Mouse (Mus musculus): ENCODE measurements around the gene Olfr175-ps1. TPM values are rescaled to one million over a fixed set of nuclear protein-coding genes. Genes with fewer than 3 reads are reported as not detected.

Gene Olfr175-ps1
- not detected in 2 replicates for polyA plus RNA-seq (2015; fragmentation: Nextera tagmentation; extraction: Ambion mirVana)

DNA sequence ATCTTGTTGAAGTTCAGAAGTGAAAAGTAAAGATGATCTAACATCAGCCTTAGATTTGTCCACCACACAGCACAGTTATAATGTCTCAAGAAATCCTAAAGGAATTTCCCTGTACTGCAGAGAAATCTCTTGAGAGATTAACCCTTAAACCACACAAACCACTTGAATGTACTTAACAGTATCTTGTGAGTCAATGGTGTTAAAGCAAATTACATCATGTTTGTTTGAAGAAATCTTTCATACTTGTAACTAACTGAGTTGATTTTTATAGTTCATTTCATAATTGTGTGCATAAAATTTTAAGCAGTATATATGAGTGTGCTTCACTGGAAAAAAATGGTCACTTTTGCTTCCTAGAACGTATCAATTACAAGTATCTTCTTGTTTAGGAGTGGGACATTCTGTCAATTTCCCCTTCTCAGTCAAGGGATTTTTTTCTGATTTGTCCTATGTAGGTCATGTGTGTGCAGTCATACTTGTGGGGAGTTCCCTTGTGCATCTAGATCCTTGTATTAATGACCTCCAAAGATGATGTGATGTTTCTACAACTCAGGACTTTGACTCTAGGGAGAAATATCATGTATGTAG, at the start of gene Olfr175-ps1:
Gene Olfr175-ps1 (minus strand): TSS at position 51 of the 588 bp plus-strand sequence.
- Histone ChIP-seq H3K9ac (no peak within 1 kb of the TSS), H3K36me3 (replicated peaks) (no peaks in the 10 kb centered on the region), H3K27ac (no peak within 1 kb of the TSS), H3K4me1 (no peaks in the 10 kb centered on the region), H3K4me3 (no peak within 1 kb of the TSS), H3K4me2 (no peak within 1 kb of the TSS), H3K27me3 (replicated peaks) (no peaks in the 10 kb centered on the region), H3K9me3 (no peaks in the 10 kb centered on the region)
- no peak for ATAC-seq (replicated peaks)
- WGBS, result 91% methylated on average over 1 of the region's 1 CpGs

DNA sequence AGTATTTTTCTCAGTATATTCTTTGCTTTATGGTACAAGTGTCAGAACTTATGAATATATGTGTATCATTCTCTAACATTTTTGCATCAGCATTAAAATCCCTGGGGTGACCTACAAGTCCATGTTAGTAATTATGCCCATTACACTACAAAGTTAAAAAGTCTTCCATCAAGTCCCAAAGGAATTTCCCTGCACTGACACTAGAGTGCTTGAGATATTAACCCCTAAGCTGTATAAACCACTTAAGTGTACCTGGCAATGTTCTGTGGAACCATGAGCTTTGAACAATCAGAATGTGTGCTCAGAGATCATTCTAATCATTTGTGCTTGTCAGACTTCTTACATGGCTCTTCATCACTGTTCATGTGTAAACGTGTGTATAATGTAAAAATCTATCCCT, 48.1 kb upstream of the Olfr175-ps1 start, which contains the start of gene Olfr177:
Gene Olfr177 (minus strand): TSS at position 101 of the 400 bp plus-strand sequence.
- H3K36me3 ChIP-seq (replicated peaks), result no peaks in the 10 kb centered on the region
- no peak for ATAC-seq (replicated peaks)
- H3K4me3 ChIP-seq, result no peak within 1 kb of the TSS
- no peaks in the 10 kb centered on the region for H3K9me3 ChIP-seq
- H3K4me1 ChIP-seq, result no peaks in the 10 kb centered on the region
- WGBS, result 58% methylated on average over 1 of the region's 1 CpGs
- no peak within 1 kb of the TSS for H3K27ac ChIP-seq
- H3K4me2 ChIP-seq, result no peak within 1 kb of the TSS
- no peaks in the 10 kb centered on the region for H3K27me3 ChIP-seq (replicated peaks)
- H3K9ac ChIP-seq, result no peak within 1 kb of the TSS

GRCm38 (mm10) chr16:58861479-58861878, 34.9 kb upstream of the Olfr175-ps1 start:
- Histone ChIP-seq H3K4me3 (no peak overlapping the region), H3K4me1 (no peaks in the 10 kb centered on the region), H3K9ac (no peak overlapping the region), H3K4me2 (no peak overlapping the region), H3K9me3 (no peaks in the 10 kb centered on the region), H3K27ac (no peak overlapping the region), H3K36me3 (replicated peaks) (no peaks in the 10 kb centered on the region), H3K27me3 (replicated peaks) (no peaks in the 10 kb centered on the region)
- ATAC-seq (replicated peaks), result no peak
- WGBS, result 77% methylated on average over 1 of the region's 1 CpGs

DNA sequence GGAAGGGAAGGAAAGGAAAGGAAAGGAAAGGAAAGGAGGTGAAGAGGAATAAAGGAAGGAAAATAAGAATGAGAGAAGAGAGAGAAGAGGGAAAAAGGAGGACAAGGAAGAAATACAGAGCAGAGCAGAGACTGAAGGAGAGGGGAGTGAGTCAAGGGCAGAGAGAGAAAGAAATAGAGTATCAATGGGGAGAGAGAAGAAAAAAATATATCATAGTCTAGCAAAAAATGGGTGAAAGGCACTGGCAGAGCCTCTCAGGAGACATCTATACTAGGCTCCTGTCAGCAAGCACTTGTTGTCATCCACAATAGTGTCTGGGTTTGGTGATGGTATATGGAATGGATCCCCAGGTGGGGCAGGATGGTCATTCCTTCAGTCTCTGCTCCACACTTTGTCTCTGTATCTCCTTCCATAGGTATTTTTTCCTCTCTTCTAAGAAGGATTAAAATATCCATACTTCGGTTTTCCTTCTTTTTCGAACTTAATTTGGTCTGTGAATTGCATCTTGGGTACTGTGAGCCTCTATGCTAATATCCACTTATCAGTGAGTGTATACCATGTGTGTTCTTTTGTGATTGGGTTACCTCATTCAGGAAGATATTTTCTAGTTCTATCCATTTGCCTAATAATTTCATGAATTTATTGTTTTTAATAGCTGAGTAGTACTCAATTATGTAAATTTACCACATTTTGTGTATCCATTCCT, 33.6 kb upstream of the Olfr175-ps1 start:
- no peak overlapping the region for H3K9ac ChIP-seq
- H3K4me3 ChIP-seq, result no peak overlapping the region
- H3K27me3 ChIP-seq (replicated peaks), result no peaks in the 10 kb centered on the region
- H3K4me1 ChIP-seq, result no peaks in the 10 kb centered on the region
- no peak overlapping the region for H3K4me2 ChIP-seq
- 89% methylated on average over 2 of the region's 2 CpGs for WGBS
- no peak for ATAC-seq (replicated peaks)
- H3K27ac ChIP-seq, result no peak overlapping the region
- no peaks in the 10 kb centered on the region for H3K9me3 ChIP-seq
- H3K36me3 ChIP-seq (replicated peaks), result no peaks in the 10 kb centered on the region

GRCm38 (mm10) chr16:58800168-58800567, 26.4 kb downstream of the Olfr175-ps1 start, which contains the start of gene Olfr173:
Olfr173 (minus strand) TSS chr16:58800268.
- no peak within 1 kb of the TSS for H3K4me2 ChIP-seq
- WGBS, result 76% methylated on average over 2 of the region's 2 CpGs
- no peaks in the 10 kb centered on the region for H3K4me1 ChIP-seq
- no peak within 1 kb of the TSS for H3K9ac ChIP-seq
- H3K27me3 ChIP-seq (replicated peaks), result no peaks in the 10 kb centered on the region
- no peak within 1 kb of the TSS for H3K27ac ChIP-seq
- H3K9me3 ChIP-seq, result no peaks in the 10 kb centered on the region
- ATAC-seq (replicated peaks), result no peak
- H3K36me3 ChIP-seq (replicated peaks), result no peaks in the 10 kb centered on the region
- no peak within 1 kb of the TSS for H3K4me3 ChIP-seq

Other genes with a start within 250 kb of the Olfr175-ps1 start
- not detected in 2 replicates for gene Gm813, start 209.8 kb downstream of the Olfr175-ps1 start, polyA plus RNA-seq (2015; fragmentation: Nextera tagmentation; extraction: Ambion mirVana)
- gene E330017A01Rik, start 188.0 kb downstream of the Olfr175-ps1 start, polyA plus RNA-seq (2015; fragmentation: Nextera tagmentation; extraction: Ambion mirVana), result not detected in 2 replicates
- 15.5 and 15.8 TPM in 2 replicates for gene Cpox, start 156.5 kb downstream of the Olfr175-ps1 start, polyA plus RNA-seq (2015; fragmentation: Nextera tagmentation; extraction: Ambion mirVana)
- 0.13 TPM in 1 of 2 replicates, not detected in the other for gene Gpr15, start 107.7 kb downstream of the Olfr175-ps1 start, polyA plus RNA-seq (2015; fragmentation: Nextera tagmentation; extraction: Ambion mirVana)
- 124 and 130 TPM in 2 replicates for gene Cldnd1, start 98.9 kb downstream of the Olfr175-ps1 start, polyA plus RNA-seq (2015; fragmentation: Nextera tagmentation; extraction: Ambion mirVana)
- gene Olfr172, start 63.6 kb downstream of the Olfr175-ps1 start, polyA plus RNA-seq (2015; fragmentation: Nextera tagmentation; extraction: Ambion mirVana), result not detected in 2 replicates
- gene Olfr173, start 26.5 kb downstream of the Olfr175-ps1 start, polyA plus RNA-seq (2015; fragmentation: Nextera tagmentation; extraction: Ambion mirVana), result not detected in 2 replicates
- not detected in 2 replicates for gene Olfr177, start 48.0 kb upstream of the Olfr175-ps1 start, polyA plus RNA-seq (2015; fragmentation: Nextera tagmentation; extraction: Ambion mirVana)
- not detected in 2 replicates for gene Olfr178, start 65.3 kb upstream of the Olfr175-ps1 start, polyA plus RNA-seq (2015; fragmentation: Nextera tagmentation; extraction: Ambion mirVana)
- not detected in 2 replicates for gene Olfr181, start 102.0 kb upstream of the Olfr175-ps1 start, polyA plus RNA-seq (2015; fragmentation: Nextera tagmentation; extraction: Ambion mirVana)
- not detected in 2 replicates for gene Olfr180, start 102.6 kb upstream of the Olfr175-ps1 start, polyA plus RNA-seq (2015; fragmentation: Nextera tagmentation; extraction: Ambion mirVana)
- gene Olfr183, start 168.6 kb upstream of the Olfr175-ps1 start, polyA plus RNA-seq (2015; fragmentation: Nextera tagmentation; extraction: Ambion mirVana), result not detected in 2 replicates
- not detected in 2 replicates for gene Olfr186, start 203.5 kb upstream of the Olfr175-ps1 start, polyA plus RNA-seq (2015; fragmentation: Nextera tagmentation; extraction: Ambion mirVana)
- not detected in 2 replicates for gene Olfr187, start 213.0 kb upstream of the Olfr175-ps1 start, polyA plus RNA-seq (2015; fragmentation: Nextera tagmentation; extraction: Ambion mirVana)

Measured in midbrain, embryonic 15.5 days (tissue).